Mouse (Mus musculus): Measurements from ENCODE around the gene Pcsk6.

GRCm38 (mm10) chr7:65901231-65901630 is 39.7 kb downstream of the Pcsk6 start:
- TF ChIP-seq GATA1 (IDR thresholded peaks at IDR 0.05; ENCODE audit: low read length) (no peak), TAL1 (IDR thresholded peaks at IDR 0.05; ENCODE audit: low read length) (no peak)
